Mouse (Mus musculus): ENCODE data around the gene Synpo2.

The Synpo2 gene

DNA sequence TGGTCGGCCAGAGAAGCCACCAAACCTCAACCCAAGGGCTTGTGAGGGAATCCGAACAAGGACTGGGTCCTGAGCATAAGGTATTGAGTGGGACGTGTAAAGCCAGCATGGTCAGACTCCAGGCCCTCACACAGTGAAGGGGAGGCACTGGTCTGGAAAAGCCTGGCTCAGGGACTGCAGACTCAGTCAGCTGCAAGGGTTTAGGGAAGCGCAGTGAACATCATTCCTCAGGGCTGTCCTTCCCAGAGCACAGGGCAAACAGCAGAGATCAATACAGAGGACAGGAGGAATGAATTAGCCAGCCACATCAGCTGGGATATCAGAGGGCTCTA is 72.8 kb downstream of the Synpo2 start:
- DNase-seq, result no peak

DNA sequence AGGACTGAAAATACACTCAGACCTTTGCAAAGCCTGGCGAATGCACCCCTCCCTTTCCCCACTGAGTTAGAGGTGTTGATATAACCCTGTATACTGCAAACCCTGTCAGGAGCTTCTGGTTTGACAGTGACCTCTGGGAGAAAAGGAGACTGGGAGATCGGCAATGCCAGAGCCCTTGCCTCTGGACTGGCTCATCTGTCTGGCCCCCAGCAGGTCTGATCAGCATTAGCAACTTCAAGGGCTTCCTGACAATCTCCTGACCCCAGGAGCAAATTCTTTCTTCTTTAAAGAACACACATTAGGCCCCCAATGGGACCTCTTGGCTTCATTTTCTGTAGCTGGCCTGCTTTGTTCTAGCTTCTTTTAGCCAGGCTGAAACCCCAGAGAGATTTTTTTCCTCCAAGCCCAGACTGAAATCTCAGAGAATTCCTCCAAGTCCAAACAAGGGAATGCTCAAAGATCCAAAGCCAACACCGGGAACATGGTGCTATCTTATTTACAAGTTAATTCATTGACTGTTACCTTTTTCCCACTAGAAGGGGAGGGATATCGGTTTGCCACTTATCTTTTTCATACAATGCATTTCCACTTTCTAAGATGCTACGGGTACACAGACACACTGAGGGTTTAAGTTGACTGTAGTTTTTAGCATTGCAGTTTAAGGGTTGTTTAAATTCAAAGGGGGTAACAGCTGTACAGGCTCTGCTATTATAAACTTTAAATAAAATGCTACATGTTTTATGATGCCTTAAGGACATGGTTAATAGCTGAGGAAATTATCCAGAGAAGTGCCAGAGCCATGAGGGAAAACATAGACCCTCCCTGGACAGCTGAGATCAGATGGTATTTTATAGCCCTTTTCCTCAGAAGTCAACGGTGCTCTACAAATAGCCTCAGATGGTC is 73.4 kb downstream of the Synpo2 start:
- DNase-seq, result no peak

DNA sequence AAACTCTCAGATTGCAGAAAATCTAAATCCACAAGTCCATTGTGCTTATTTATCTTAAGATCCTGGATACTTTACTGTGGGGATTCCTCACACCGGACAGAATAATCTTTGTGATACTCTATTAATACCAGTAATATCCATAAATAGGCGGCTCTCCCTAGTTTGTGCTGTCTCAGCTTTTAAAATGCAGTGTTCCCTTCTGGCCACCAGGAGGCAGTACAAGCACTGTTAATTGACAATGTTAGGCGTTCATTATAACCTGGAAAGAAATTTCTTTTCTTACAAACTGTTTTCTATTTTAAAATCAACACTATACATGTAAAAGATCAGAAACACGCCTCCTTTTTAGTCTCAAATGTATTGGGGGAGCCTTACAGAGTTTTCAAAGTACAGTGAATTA is 75.2 kb downstream of the Synpo2 start:
- peak; percentile 64 for DNase-seq

DNA sequence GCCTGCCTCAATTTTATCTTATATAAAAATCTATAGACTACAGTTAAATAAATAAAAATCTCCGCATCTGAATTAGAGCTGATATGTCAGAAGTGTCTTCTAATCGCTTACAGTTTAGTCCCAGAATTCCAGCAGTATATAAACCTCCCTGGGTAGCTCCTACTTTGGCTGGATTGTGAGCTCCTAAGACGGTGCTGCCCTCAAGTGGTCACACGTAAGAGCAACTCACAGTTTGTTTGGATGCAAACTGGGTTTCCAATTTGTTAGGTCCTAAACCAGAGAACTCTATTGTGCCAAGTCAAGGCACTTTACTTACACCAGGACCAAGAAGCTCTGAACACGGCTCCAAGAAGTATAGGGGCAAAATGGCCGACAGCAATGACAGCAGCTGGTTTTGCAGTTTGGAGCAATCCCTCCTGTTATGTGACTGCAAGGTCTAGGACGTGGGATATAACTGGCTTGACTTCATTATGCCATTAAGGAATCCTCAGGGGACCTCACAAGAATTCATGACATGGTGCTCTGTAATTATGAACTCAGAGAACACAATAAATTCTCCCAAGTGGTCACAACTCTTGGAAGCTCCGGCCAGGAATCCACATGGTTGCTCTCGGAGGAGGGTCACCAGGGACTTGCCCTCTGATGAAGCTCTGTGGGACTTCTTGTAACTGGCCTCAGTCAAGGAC is 76.7 kb downstream of the Synpo2 start:
- peak; percentile 74 for DNase-seq

DNA sequence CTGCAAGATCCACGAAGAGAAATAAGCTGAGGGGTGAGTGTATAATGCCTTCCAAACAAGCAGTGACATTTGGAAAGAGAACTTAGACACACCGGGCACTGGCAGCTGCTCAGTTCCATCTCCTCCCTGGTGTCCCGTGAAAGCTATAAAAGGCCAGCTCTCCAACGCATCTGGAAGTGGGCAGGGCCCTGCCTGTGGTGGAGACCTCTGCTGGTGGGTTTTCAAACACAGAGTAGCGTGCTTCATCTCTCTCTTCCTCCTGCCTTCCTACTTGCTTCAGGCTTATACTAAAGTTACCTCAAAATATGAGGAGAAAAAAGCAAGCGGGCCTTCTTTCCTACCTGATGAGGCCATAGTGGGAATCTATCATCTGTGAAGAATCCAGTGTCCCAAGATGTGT is 77.4 kb downstream of the Synpo2 start:
- peak; percentile 54 for DNase-seq

DNA sequence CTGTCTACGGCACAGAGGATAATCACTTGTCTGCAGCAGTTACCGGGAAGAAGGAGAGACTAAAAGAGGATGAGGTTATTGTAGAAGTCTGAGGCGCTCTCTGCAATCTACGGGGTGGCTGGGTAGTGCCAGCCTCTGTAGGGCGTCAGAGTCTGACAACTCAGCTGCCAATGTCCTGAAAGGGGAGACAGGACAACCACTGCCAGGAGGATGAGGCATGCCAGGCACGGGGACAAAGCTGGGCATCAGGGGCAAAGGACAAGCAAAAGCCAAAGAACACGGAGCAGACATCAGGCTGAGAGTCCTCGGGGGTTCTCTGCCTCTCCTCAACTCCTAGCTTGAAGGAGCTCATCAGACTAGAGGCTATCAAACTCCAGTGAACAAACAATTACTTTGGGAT is 82.6 kb downstream of the Synpo2 start:
- DNase-seq, result no peak

DNA sequence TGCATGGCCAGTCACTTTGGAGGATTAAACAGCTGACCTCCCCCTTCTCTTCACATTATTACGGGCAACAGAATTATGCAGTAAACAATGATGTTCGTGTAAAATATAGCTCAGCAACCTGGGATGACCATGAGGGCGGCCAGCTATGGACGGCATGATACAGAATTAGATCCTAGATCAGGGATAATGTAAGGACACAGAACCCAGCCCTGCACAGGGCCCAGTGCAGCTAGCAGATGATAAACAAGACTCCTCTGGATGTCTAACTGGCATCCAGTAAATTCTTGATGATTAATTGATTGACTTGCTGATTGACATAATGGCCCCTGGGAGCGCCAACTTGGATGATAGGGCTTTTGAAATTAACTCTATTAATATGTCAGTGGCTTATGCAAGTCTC is 83.0 kb downstream of the Synpo2 start:
- no peak for DNase-seq

DNA sequence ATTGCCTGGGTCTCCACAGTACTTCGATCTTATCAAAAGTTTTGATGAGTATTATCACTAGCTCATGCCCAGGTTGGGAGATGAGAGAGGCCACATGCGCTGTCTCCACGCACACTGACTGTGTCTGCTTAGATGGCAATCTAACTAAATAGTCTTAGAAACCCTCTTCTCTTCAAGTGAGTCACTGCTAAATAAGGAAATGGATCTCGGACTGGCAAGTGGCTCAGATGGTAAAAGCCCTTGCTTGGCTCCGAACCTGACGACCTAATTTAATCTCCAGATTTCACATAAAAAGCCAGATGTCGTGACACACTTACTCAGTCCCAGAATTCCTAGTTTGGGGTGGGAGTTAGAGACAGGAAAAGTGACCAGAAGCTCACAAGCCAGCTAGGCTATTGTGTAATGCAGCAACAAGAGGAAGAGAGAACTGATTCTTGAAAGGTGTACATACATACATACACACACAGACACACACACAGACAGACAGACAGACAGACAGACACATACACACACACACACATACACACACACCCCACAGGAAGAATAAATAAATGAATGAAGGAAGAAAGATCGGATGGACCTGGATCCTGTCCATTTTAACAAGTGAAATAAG is 85.3 kb downstream of the Synpo2 start:
- no peak for DNase-seq

DNA sequence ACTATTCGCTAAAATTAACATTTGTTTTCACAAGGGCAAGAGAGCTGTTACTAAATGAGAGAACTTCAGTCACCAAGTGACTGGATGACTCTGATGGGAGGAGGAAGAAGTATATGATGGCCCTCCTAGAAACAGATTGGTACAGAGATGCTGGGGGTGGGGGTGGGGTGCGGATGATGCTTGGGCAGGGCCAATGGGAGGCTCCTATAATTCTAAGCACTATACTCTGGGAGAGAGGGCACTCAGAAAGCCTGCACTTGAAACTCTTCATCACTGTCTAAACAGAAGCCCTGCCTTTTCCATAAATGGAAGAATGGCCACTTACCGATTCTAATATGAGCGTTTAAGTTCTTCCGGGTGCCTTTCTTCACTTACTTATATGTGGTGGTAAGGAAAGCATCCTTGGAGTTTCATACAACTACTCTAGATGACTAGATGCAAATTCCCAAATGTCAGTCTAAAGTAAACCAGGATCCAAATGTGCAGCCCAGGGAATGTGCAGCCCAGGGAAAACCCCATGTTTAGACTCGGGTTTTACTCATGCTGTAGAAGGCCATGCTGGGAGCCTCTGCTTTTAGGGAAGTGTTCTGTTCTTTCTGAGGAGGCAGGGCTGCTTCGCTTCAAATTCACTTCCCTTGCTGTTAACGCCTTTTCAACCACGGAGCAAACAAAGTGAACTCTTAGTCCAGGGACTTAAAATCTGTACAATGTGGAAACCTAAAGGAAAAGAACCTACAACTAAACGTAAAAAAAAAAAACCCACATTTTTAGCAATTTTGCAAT is 86.4 kb downstream of the Synpo2 start:
- DNase-seq, result no peak

DNA sequence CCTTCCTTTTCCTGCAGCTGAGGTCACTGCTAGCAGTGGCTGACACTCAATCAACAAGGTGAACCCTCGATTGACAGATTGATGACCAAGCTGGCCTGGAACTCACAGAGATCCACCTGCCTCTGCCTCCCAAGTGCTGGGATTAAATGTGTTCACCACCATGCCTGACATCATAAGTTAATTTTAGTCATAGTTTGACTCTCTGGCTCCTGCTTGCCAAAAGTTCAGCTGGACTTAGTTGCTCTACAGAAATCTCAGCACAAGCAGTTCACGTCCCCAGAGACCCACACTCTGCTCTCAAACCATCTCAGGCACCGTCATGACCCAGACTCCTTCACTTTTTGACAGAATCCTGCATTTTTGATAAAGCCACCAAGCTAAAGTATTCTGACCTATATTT is 87.3 kb downstream of the Synpo2 start:
- no peak for DNase-seq

DNA sequence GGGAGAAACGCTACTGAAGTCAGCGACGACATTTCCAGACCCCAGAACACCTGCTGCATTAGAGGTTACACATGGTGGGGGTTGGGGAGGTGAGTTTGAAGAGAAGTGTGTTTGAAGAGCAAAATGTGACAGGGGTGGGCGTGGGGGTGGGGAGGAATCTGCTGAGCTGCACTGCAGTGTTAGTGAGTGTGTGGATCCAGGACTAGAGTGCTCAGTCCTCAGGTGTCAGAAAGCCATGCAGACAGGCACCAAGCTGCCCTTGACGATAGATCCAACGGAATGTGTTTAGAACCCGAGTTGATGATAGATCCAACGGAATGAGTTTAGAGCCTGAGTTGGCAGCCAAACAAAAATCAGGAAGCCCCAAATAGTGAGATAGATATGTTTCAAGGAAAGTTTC is 89.4 kb downstream of the Synpo2 start:
- DNase-seq, result no peak

DNA sequence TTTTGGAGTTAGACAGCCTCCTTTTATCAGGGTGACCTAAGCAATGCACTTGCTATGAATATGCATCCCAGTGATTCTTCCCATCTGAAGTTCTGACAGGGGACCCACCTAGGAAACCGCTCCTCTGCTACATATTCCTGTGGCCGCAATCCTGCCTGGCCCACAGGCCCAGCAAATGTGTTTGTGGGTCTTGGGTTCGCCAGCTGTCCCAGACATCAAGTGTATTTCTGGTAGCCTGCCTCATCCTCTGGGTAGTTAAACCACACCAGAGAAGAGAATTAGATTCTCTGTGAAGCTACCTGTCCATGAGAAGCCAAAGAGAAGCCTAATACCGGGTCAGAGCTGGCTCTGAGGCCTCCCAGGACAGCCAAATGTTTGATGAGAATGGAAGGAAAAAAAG is 90.0 kb downstream of the Synpo2 start:
- DNase-seq, result no peak

DNA sequence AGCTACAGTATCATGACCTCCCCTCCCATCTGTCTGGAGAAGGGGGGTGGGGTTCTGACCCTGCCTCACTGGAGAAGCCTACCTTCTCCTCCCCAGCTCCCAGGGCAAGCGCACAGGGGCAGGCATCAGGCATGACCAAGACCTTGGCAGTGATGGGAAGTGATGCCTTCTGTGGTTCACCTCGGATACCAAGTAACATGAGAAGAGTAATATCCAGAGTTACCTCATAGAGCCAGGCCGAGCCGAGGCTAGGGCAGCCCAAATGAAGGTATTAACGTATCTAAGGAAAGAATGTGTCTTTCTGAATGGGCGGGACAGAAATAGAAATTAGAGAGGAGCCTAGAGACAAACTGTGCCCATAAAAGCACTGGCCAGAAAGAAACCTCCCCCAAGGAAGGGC is 92.5 kb downstream of the Synpo2 start:
- no peak for DNase-seq

DNA sequence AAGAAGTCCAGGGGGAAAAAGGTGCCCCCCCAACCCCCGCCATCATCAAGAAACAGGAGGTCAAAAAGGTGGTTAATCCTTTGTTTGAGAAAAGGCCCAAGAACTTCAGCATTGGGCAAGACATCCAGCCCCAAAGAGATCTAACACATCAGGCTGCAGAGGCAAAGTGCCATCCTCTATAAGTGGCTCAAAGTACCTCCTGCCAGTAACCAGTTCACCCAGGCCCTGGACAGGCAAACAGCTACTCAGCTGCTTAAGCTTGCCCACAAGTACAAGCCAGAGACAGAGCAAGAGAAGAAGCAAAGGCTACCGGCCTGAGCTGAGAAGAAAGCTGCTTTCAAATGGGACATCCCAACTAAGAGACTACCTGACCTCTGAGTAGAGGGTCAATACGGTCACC is 93.7 kb downstream of the Synpo2 start:
- DNase-seq, result no peak

DNA sequence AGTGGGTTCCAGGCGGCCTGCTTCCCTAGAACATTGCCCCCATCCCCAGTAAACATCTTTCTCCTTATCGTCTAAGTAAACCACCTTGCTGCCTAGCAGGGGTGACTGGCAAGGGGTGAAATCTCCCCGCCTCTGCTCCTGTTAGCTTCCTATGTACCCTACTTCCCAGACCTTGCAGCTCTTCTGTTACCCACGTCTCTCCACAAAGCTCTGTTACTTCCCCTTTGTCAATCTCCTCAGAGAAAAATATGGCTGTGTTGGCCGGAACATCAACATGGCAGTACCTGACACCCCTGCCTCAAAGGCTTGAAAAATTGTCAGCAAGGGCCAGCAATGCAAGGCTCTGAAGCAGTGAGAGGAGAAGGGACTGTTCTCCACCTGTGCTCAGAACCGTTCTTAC is 94.9 kb downstream of the Synpo2 start:
- DNase-seq, result no peak

DNA sequence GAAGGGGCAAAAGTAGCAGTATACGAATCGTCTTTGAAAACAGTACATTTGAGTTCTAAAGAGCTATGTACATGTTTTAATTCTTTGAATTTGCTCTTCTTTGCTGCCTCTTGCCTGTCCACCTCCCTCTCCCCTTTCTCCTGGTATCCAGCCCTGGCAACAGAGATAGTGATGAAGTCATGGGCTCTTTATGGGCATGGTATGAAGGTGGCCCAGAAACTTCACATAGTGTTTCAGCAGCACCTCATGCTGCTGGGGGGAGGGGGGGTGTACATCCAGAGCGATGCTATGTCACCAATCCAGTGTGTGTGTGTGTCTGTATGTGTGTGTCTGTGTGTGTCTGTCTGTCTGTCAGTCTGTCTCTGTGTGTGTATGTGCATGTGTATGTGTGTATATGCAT is 95.8 kb downstream of the Synpo2 start:
- DNase-seq, result no peak

DNA sequence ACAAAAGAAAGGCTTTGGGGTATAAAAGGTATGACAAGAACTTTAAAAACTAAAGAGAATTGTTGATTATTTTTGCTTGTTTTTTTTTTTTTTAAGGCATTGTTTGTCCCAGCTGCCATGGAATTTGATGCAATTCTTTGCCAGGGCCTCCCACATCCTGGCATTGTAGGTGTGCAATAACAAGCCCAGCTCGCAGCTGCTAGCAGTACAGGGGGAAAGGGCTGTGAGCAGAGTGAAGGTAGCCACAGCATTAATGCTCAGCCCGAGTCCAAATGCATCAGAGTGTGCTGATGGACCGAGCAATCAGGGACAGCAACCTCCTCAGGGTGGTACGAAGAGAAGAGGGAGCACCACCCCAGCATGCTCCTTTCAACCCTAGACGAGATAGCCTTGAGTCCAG is 96.3 kb downstream of the Synpo2 start:
- no peak for DNase-seq

DNA sequence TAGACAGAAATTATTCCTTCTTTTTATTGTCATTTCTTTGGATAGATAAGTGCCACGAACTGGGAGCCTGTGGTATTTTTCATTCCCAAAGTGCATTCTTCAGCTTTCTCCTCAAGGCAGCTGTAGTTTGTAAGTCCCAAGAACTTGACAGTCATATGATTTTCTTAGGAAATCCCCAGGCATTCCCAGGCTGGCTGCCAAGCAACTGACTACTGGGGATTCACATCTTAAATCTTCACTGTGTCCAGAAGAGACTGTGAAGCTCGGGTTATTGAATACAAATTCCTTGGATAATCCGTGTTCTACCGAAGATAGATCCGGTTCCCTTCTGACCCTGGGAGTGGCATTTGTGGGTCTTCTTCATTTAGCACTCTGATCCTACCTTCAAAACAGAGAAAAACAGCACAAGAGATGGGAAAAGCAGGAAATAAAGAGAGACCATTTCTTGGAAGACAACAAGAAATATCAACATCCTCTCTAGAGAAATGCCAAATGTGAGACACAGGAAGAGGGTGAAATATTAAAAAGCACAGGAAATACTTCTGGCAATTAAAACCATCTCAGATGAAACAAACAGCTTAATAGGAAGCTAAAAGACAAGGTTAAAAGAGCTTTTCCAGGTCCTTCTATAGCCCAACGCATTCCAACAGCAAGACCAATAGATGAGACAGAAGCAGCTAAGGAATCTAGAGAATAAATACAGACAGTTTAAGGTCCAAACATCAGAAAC is 97.5 kb downstream of the Synpo2 start:
- DNase-seq, result peak; percentile 90

DNA sequence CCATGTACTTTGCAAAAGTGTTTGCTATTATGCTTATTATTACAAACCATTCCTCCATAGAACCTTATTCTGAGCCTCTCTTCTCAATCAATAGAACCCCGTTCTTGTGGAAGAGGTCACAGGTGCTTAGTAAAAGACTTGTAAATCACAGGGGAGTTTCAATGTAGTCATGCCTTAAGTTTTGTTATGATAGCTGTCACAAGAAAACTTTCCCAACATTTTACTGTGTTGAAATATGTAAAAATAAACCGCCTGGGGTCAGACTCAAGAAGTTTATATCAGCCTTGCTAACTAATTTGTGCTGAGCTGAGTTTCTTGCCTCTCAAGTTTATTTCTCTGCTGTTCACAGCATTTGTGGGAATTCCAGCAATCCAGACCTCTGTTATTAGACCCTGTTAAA is 103.8 kb downstream of the Synpo2 start:
- DNase-seq, result no peak

DNA sequence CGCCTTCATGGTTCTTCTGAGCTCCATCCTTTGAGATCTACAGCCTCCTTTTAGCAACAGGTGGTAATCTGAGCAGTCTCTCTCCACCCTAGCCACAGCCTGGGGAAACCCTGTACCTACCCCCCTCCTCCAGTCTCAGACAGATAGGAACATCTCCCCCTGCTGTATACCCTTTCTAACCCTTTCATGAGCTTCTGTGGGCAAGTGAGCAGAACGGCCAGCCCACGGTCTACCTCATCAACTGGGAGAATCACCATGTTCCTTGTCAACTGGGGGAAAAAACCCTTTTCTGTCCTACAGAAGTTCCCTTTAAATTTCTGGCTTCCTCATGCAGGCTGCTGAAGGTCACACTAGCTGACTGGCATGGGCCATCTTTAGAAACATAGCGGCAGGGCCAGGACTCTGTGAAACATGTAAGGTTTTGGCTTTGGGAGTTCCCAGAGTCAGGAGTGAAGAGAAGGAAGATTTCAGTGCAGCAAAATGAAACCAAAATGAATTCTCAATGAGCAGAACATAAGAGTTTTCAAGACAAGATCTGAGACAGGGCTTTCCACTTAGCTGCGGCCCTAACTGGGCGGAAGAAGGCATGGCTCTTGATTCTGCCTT is 104.7 kb downstream of the Synpo2 start:
- no peak for DNase-seq

DNA sequence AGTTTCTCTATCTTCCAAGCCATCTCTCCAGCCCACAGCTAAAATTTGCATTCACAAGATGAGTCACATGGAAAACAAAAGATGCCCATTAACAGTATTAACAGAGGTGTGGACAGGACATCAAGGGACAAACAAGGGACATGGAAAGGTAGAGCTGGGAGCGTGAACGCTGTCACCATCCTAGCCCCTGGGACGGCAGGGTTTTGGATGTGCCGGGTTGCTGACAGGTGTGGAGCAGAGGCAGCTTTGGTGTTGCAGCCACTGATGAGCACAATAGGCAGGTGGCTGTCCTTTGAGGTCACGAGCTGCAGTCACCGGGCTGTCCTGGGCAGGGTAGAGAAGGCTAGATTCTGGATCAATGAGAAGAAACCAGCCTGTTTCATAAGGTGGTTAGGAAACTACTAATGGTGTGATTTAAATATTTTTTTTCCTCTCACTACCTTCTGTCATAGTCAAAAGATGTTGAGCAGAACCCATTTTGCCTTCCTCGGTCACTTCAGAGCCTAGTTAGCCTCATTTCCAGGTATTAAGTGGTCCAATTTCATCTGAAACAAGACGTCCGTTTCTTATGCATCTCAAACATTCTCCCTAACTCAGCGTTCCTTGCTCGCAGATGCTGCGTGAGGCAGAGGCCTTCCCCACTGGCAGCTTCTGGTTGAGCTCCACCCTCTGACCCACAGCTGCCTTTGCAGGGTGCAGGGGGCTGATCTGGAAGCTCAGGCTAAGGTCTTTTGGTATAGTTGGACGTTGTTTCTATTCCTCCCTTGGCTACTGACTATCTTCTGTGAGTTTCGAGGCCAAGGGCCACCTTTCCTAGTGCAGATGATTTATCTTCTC is 105.4 kb downstream of the Synpo2 start:
- DNase-seq, result no peak
